Mouse (Mus musculus): ENCODE results near the gene Mrpl12.

GRCm38 (mm10) chr11:120525959-120526358, 41.5 kb downstream of the Mrpl12 start:
- TF ChIP-seq CTCF (conservative IDR thresholded peaks at IDR 0.05; ENCODE audit: insufficient read depth, insufficient read length, low read depth, low read length) (no peak), POLR2A (IDR thresholded peaks at IDR 0.05; ENCODE audit: low read depth, low read length) (no peak)

Data from kidney, adult 2 months (tissue).